8 mouse cellular contexts compared by ENCODE assay signal in genomic region chr6:126848712-126849704, GRCm38 (mm10). TPM values are rescaled to one million over a fixed set of nuclear protein-coding genes. Genes with fewer than 3 reads are reported as not detected.
DNase-seq lines count a peak whose midpoint lies in the region; ATAC-seq lines count a peak whose summit lies in the region.

Gene Ndufa9, minus strand, starts transcription at chr6:126849136.

- peaks cover 13% of the 10 kb centered on the region for H3K4me1 ChIP-seq in heart, embryonic 10.5 days
- H3K4me1 ChIP-seq in kidney, embryonic 15.5 days = peaks cover 15% of the 10 kb centered on the region

- peak within 1 kb of the TSS; percentile 84 for H3K4me2 ChIP-seq in kidney, embryonic 15.5 days

- H3K9ac ChIP-seq in kidney, embryonic 15.5 days = peak within 1 kb of the TSS; percentile 84

- peaks cover 11% of the 10 kb centered on the region for H3K36me3 ChIP-seq in heart, embryonic 10.5 days
- H3K36me3 ChIP-seq in kidney, embryonic 15.5 days = peaks cover 6% of the 10 kb centered on the region

- peak within 1 kb of the TSS; percentile 93 for H3K27ac ChIP-seq in heart, embryonic 10.5 days
- H3K27ac ChIP-seq in kidney, embryonic 15.5 days = peak within 1 kb of the TSS; percentile 23; the same call in 1 of the 2 replicates

- ATAC-seq in erythroblast, adult 5-6 weeks (replicated peaks; ENCODE audit: low FRiP score, poor library complexity, severe bottlenecking) = peak; percentile 94
- peak; percentile 94 for ATAC-seq in kidney, embryonic 15.5 days (replicated peaks; ENCODE audit: low FRiP score)
- ATAC-seq in monocyte, adult 5-6 weeks (replicated peaks; ENCODE audit: insufficient number of reproducible peaks, low FRiP score, low TSS enrichment, poor library complexity, severe bottlenecking) = peak; percentile 93

- H3K4me3 ChIP-seq in heart, embryonic 10.5 days = peak within 1 kb of the TSS; percentile 78
- peak within 1 kb of the TSS; percentile 81 for H3K4me3 ChIP-seq in kidney, embryonic 15.5 days (replicated peaks)

- WGBS in heart, embryonic 10.5 days = 7% methylated on average over 46 of the region's 46 CpGs
- WGBS in kidney, embryonic 15.5 days = 7% methylated on average over 46 of the region's 46 CpGs

- H3K9me3 ChIP-seq in heart, embryonic 10.5 days = no peaks in the 10 kb centered on the region
- no peaks in the 10 kb centered on the region for H3K9me3 ChIP-seq in kidney, embryonic 15.5 days (replicated peaks)

- peaks cover 5% of the 10 kb centered on the region; the same call in 1 of the 2 replicates for H3K27me3 ChIP-seq in heart, embryonic 10.5 days (ENCODE audit: insufficient read depth, poor library complexity, severe bottlenecking)
- 0 out of 2 replicates have a peak, but pooled peaks cover 6% of the 10 kb centered on the region for H3K27me3 ChIP-seq in kidney, embryonic 15.5 days

- peak; percentile 93 to 94 for DNase-seq in B cell, adult 2 months
- DNase-seq in brain, adult 2 months (ENCODE audit: low read depth, low spot score) = peak; percentile 98
- DNase-seq in heart, embryonic 10.5 days (ENCODE audit: low spot score) = peak; percentile 95
- DNase-seq in liver = peak; percentile 91
- DNase-seq in spleen, postnatal 4 days (ENCODE audit: low spot score in 2 of 2) = peak; percentile 88 to 94

RNA-seq across cellular contexts. Expression of gene Ndufa9, which starts in this region (rescaled TPM):
- 21.7 and 31.3 TPM in 2 replicates for total RNA-seq in erythroblast, adult 5-6 weeks (2015; ENCODE audit: low replicate concordance)
- 27.3 and 28.5 TPM in 2 replicates for total RNA-seq in erythroblast, adult 5-6 weeks (2017; ENCODE audit: low replicate concordance)
- polyA plus RNA-seq in heart, embryonic 10.5 days (2016; fragmentation: Nextera tagmentation; extraction: Ambion mirVana) = 265 and 328 TPM in 2 replicates
- polyA plus RNA-seq in kidney, embryonic 15.5 days (2015; fragmentation: Nextera tagmentation; extraction: Ambion mirVana) = 231 and 242 TPM in 2 replicates
- 61.6 to 69.8 TPM (median 68.9 TPM) in 3 replicates for total RNA-seq in monocyte, adult 5-6 weeks (2017)

Comparison
In these comparisons a context has a peak if more than half of its experiments do, and no peak if none do; other contexts are left out.
1. Peak in every context shown above with its lines: DNase-seq, ATAC-seq, H3K4me3 ChIP-seq and H3K27ac ChIP-seq.